Mouse (Mus musculus) hindbrain, embryonic 13.5 days (tissue): ENCODE measurements around the gene Zbtb17. TPM values are rescaled to one million over a fixed set of nuclear protein-coding genes. Genes with fewer than 3 reads are reported as not detected.
A peak's percentile ranks its signal among the peaks of the same experiment; 100 is the strongest.

ENCODE experiments used
- ATAC-seq: fragments of 200-750 bp; cut with Nextera tagmentation; 2 replicates; pipeline ENCODE4 v1.8.0; 2017; ENCODE audit warnings: moderate TSS enrichment; ENCODE audit not compliant: low FRiP score
- H3K27ac ChIP-seq: fragments of 300-500 bp; sonication (generic); 2 replicates; pipeline ENCODE4 v1.5.1; 2015; ENCODE audit warnings: inconsistent platforms, mild to moderate bottlenecking, moderate library complexity
- H3K27me3 ChIP-seq: fragments of 300-500 bp; sonication (generic); 2 replicates; pipeline ENCODE4 v1.6.1; 2015; ENCODE audit warnings: mild to moderate bottlenecking, inconsistent platforms
- H3K36me3 ChIP-seq: fragments of 300-500 bp; sonication (generic); 2 replicates; pipeline ENCODE4 v1.6.1; 2015; ENCODE audit warnings: mild to moderate bottlenecking, inconsistent platforms
- H3K4me1 ChIP-seq: fragments of 300-500 bp; sonication (generic); replicated peaks from 2 replicates; pipeline ENCODE4 v1.6.1; 2015; ENCODE audit warnings: inconsistent platforms
- H3K4me2 ChIP-seq: fragments of 300-500 bp; sonication (generic); 2 replicates; pipeline ENCODE4 v1.6.1; 2015; ENCODE audit warnings: inconsistent platforms, mild to moderate bottlenecking, moderate library complexity
- H3K4me3 ChIP-seq: fragments of 300-500 bp; sonication (generic); 2 replicates; pipeline ENCODE4 v1.5.1; 2015; ENCODE audit warnings: mild to moderate bottlenecking, inconsistent platforms
- H3K9ac ChIP-seq: fragments of 300-500 bp; sonication (generic); 2 replicates; pipeline ENCODE4 v1.6.1; 2015; ENCODE audit warnings: mild to moderate bottlenecking, inconsistent platforms
- H3K9me3 ChIP-seq: fragments of 300-500 bp; sonication (generic); 2 replicates; pipeline ENCODE4 v1.6.1; 2016; ENCODE audit warnings: inconsistent platforms
- WGBS: fragments of 180-500 bp; shearing (Covaris S2); methylation state at CpG from one replicate; pipeline ENCODE4 v1.1.7; 2015; 5-methylcytosine and 5-hydroxymethylcytosine counted together
- polyA plus RNA-seq: library from polyadenylated mRNA; unstranded; fragments of >200 nt; fragmentation: Nextera tagmentation; extraction: Ambion mirVana; gene quantifications from 2 replicates; pipeline ENCODE4 v1.2.1, GENCODE M21; 2015

Gene Zbtb17
- polyA plus RNA-seq, 1 experiment from 2014 or later = 50.3 TPM

GRCm38 (mm10) chr4:141419398-141420191 lies 24.9 kb upstream of the Zbtb17 start:
- no peaks in the 10 kb centered on the region for H3K9me3 ChIP-seq
- H3K36me3 ChIP-seq = no peaks in the 10 kb centered on the region
- no peak for ATAC-seq
- H3K27me3 ChIP-seq = peaks cover 17% of the 10 kb centered on the region; the same call in 1 of the 2 replicates
- 68% methylated on average over 27 of the region's 27 CpGs for WGBS
- no peaks in the 10 kb centered on the region for H3K4me1 ChIP-seq
- no peak overlapping the region for H3K27ac ChIP-seq
- H3K4me2 ChIP-seq = no peak overlapping the region
- H3K4me3 ChIP-seq = no peak overlapping the region
- no peak overlapping the region for H3K9ac ChIP-seq

DNA sequence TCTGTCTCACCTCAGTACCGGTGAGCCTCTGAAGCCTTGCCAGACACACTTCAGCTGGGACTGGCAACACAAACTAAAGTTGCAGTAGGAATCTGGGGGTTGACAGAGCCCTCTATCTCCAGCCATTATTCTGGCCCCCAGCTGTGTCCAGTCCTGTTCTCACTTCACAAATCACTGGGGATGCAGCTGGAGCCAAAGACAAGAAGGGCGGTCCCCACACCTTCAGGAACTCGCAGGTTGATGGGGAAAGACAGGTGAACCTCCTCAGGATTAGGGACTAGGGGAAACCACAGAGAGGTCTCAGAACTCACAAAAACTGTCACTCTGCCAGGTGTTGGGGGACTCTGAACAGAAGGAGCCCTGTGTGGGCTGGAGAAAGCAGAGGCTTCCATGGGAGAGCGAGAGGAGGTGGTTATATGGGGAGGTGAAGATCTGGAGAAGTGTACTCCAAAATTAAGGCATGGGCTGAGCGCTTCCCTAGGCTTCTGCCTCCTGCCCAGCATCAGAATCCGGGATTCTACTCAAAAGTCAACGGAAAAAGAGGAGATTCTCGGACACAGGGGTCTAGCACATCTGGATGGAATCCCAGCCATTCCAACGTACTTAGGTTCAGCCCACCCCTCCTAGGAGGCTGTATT lies 24.1 kb upstream of the Zbtb17 start, which contains the start of gene Hspb7:
TSS of gene Hspb7 (plus strand) at position 588 of the 638 bp plus-strand sequence.
- WGBS = 58% methylated on average over 9 of the region's 9 CpGs
- peaks cover 6% of the 10 kb centered on the region; the same call in 1 of the 2 replicates for H3K4me1 ChIP-seq
- peaks cover 21% of the 10 kb centered on the region for H3K27me3 ChIP-seq
- H3K4me2 ChIP-seq = no peak within 1 kb of the TSS
- ATAC-seq = no peak
- no peaks in the 10 kb centered on the region for H3K36me3 ChIP-seq
- no peak within 1 kb of the TSS for H3K4me3 ChIP-seq
- H3K27ac ChIP-seq = no peak within 1 kb of the TSS
- H3K9ac ChIP-seq = no peak within 1 kb of the TSS
- no peaks in the 10 kb centered on the region for H3K9me3 ChIP-seq

DNA sequence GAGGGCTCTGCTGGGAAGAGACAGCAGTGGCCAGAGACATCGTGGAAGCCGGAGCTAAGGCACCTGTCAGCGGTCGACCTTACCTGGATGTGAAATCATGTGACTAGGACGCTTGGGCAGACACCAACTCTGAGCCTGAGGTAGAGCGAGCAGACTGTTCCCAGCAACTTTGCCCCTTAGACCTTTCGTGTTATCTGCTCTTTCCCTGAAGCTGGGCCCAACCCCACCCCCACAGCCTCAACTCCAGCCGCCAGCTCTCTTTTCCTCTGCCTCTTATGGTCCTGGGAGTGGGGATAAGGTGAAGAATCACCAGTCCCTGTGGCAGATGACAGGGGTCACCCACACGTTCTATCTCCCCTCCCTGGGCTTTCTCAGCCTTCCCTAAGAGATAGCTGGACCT lies 23.6 kb upstream of the Zbtb17 start:
- peaks cover 21% of the 10 kb centered on the region for H3K27me3 ChIP-seq
- H3K27ac ChIP-seq = no peak overlapping the region
- H3K36me3 ChIP-seq = no peaks in the 10 kb centered on the region
- 59% methylated on average over 9 of the region's 9 CpGs for WGBS
- H3K4me1 ChIP-seq = peaks cover 11% of the 10 kb centered on the region
- ATAC-seq = no peak
- no peak overlapping the region for H3K9ac ChIP-seq
- no peaks in the 10 kb centered on the region for H3K9me3 ChIP-seq
- H3K4me3 ChIP-seq = no peak overlapping the region
- H3K4me2 ChIP-seq = no peak overlapping the region

- 75% methylated on average over 14 of the region's 14 CpGs for WGBS
- no peak overlapping the region for H3K27ac ChIP-seq
- no peak overlapping the region for H3K4me3 ChIP-seq
- no peak overlapping the region for H3K9ac ChIP-seq
- H3K27me3 ChIP-seq = peaks cover 21% of the 10 kb centered on the region
- H3K9me3 ChIP-seq = no peaks in the 10 kb centered on the region
- no peak for ATAC-seq
- no peaks in the 10 kb centered on the region for H3K36me3 ChIP-seq
- H3K4me1 ChIP-seq = peaks cover 17% of the 10 kb centered on the region
- H3K4me2 ChIP-seq = no peak overlapping the region
These were observed 23.0 kb upstream of the Zbtb17 start for GRCm38 (mm10) chr4:141421423-141421822.

GRCm38 (mm10) chr4:141422841-141423240 lies 21.6 kb upstream of the Zbtb17 start:
- Histone ChIP-seq H3K27me3 (peaks cover 32% of the 10 kb centered on the region), H3K36me3 (no peaks in the 10 kb centered on the region), H3K27ac (no peak overlapping the region), H3K9me3 (no peaks in the 10 kb centered on the region), H3K9ac (no peak overlapping the region), H3K4me1 (peaks cover 18% of the 10 kb centered on the region), H3K4me3 (no peak overlapping the region), H3K4me2 (no peak overlapping the region)
- no peak for ATAC-seq
- WGBS = 89% methylated on average over 5 of the region's 5 CpGs

GRCm38 (mm10) chr4:141423288-141423687 lies 21.2 kb upstream of the Zbtb17 start:
- no peak overlapping the region for H3K4me2 ChIP-seq
- H3K36me3 ChIP-seq = no peaks in the 10 kb centered on the region
- H3K27ac ChIP-seq = no peak overlapping the region
- H3K9me3 ChIP-seq = no peaks in the 10 kb centered on the region
- peaks cover 18% of the 10 kb centered on the region for H3K4me1 ChIP-seq
- H3K9ac ChIP-seq = no peak overlapping the region
- WGBS = 81% methylated on average over 5 of the region's 5 CpGs
- no peak overlapping the region for H3K4me3 ChIP-seq
- H3K27me3 ChIP-seq = peaks cover 32% of the 10 kb centered on the region
- no peak for ATAC-seq

- no peak for ATAC-seq
These were observed 20.6 kb upstream of the Zbtb17 start for GRCm38 (mm10) chr4:141423691-141424431.

GRCm38 (mm10) chr4:141425484-141426479 lies 18.7 kb upstream of the Zbtb17 start:
- Histone ChIP-seq H3K27ac (no peak overlapping the region; the same call in 1 of the 2 replicates), H3K9me3 (no peaks in the 10 kb centered on the region), H3K9ac (peak overlapping the region; percentile 77), H3K36me3 (no peaks in the 10 kb centered on the region), H3K4me1 (peaks cover 18% of the 10 kb centered on the region), H3K27me3 (peaks cover 36% of the 10 kb centered on the region), H3K4me2 (peak overlapping the region; percentile 72), H3K4me3 (peak overlapping the region; percentile 46)
- 6% methylated on average over 36 of the region's 36 CpGs for WGBS
- ATAC-seq = peak; percentile 94

More at GRCm38 (mm10) chr4:141423691-141424431, 20.6 kb upstream of the Zbtb17 start:
- Histone ChIP-seq H3K9ac (no peak overlapping the region), H3K4me2 (no peak overlapping the region), H3K27ac (no peak overlapping the region), H3K27me3 (peaks cover 32% of the 10 kb centered on the region), H3K4me1 (peaks cover 18% of the 10 kb centered on the region), H3K4me3 (no peak overlapping the region), H3K36me3 (no peaks in the 10 kb centered on the region), H3K9me3 (no peaks in the 10 kb centered on the region)
- 90% methylated on average over 13 of the region's 13 CpGs for WGBS

DNA sequence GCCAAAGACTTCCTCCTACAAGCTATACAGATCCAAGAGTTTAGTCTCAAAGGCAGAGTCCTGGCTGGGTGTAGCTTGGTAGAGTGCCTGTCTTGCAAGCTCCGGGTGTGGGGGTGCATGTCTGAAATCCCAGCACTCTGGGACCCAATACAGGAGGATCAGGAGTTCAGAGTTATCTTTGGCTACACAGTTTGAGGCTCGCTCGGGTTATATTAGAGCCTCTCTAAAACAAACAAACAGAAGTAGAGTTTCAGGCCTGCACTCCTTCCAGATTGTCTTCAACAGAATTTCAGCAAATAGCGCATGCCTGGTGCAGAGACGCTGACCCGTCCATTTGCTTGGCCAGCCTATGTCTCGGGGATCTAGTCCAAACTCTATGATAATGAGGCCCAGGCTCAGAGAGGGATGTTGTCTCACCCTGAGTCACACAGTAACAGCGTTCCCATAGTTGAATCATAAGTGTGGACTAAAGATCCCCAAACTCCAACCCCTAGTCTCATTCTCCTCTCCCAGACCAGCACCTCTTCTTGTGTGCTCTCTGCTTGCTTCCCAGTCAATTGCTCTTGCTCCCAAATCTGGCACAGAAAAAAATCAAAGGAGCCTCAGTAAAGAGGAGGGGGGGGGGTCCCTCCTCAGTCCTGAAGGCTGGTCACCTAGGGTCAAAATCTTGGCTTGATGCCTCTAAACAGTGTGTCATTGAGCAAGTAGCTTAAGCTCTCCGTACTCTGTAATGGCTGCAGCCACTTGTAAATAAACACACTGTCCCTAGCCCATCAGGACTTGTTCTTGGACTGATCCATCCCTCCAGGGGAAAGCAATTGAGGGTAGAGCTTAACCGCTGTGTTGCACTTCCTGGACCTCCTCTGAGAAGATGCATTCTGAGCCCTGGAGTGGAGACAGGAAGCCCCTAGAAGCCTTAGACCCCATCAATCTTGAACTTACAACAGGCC lies 17.4 kb upstream of the Zbtb17 start:
- H3K27me3 ChIP-seq = peaks cover 36% of the 10 kb centered on the region
- no peaks in the 10 kb centered on the region for H3K9me3 ChIP-seq
- H3K9ac ChIP-seq = no peak overlapping the region
- H3K4me1 ChIP-seq = peaks cover 18% of the 10 kb centered on the region
- 85% methylated on average over 10 of the region's 10 CpGs for WGBS
- H3K4me2 ChIP-seq = no peak overlapping the region; the same call in 1 of the 2 replicates
- H3K4me3 ChIP-seq = no peak overlapping the region
- H3K36me3 ChIP-seq = no peaks in the 10 kb centered on the region
- no peak for ATAC-seq
- no peak overlapping the region for H3K27ac ChIP-seq

DNA sequence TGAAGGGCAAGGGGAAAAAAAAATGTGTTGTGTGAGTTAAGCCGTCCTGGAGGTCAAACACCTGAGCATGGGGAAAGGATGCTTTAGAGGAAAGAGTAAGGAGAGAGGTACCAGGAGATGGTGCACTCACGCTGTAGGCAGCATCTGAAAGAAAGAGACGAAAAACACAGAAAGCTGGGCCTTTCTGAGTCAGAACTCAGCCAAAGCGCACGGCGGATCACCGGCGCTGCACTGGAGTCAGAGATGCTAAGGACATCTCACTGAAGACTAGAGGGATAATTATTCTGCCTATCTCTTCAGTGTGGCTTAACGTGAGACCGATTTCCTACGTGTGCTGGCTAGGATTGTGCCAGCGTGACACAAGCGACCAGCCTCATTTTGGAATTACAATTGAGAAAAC lies 16.5 kb upstream of the Zbtb17 start:
- no peaks in the 10 kb centered on the region for H3K36me3 ChIP-seq
- peaks cover 18% of the 10 kb centered on the region for H3K4me1 ChIP-seq
- WGBS = 83% methylated on average over 13 of the region's 13 CpGs
- H3K4me2 ChIP-seq = no peak overlapping the region
- ATAC-seq = no peak
- H3K9me3 ChIP-seq = no peaks in the 10 kb centered on the region
- H3K27ac ChIP-seq = no peak overlapping the region
- H3K4me3 ChIP-seq = no peak overlapping the region
- H3K9ac ChIP-seq = no peak overlapping the region
- peaks cover 31% of the 10 kb centered on the region for H3K27me3 ChIP-seq
